Mouse (Mus musculus) midbrain, embryonic 11.5 days (tissue): ENCODE measurements around the gene Tigd2. TPM values are rescaled to one million over a fixed set of nuclear protein-coding genes. Genes with fewer than 3 reads are reported as not detected.

Experiments used
- ATAC-seq: fragments of 200-750 bp; cut with Nextera tagmentation; 2 replicates; pipeline ENCODE4 v1.8.0; 2017; ENCODE audit warnings: moderate TSS enrichment, moderate library complexity; ENCODE audit not compliant: low FRiP score
- DNase-seq: peaks from one replicate; pipeline ENCODE4 v3.0.0; 2015; ENCODE audit warnings: low spot score; ENCODE audit errors: missing footprints
- H3K27ac ChIP-seq: fragments of 300-500 bp; sonication (generic); 2 replicates; pipeline ENCODE4 v1.5.1; 2014; ENCODE audit warnings: low read depth, low read length
- H3K27me3 ChIP-seq: fragments of 300-500 bp; sonication (generic); 2 replicates; pipeline ENCODE4 v1.6.1; 2014; ENCODE audit warnings: mild to moderate bottlenecking, low read length, moderate library complexity, mixed read lengths; ENCODE audit not compliant: control insufficient read depth, insufficient read depth
- H3K36me3 ChIP-seq: fragments of 300-500 bp; sonication (generic); 2 replicates; pipeline ENCODE4 v1.6.1; 2014; ENCODE audit warnings: mild to moderate bottlenecking, low read length, moderate library complexity, mixed read lengths; ENCODE audit not compliant: control insufficient read depth, insufficient read depth
- H3K4me1 ChIP-seq: fragments of 300-500 bp; sonication (generic); 2 replicates; pipeline ENCODE4 v1.6.1; 2014; ENCODE audit warnings: low read length; ENCODE audit not compliant: control insufficient read depth, insufficient read depth
- H3K4me2 ChIP-seq: fragments of 300-500 bp; sonication (generic); 2 replicates; pipeline ENCODE4 v1.6.1; 2014; ENCODE audit warnings: mild to moderate bottlenecking, moderate library complexity
- H3K4me3 ChIP-seq: fragments of 300-500 bp; sonication (generic); 2 replicates; pipeline ENCODE4 v1.5.1; 2014; ENCODE audit warnings: low read depth, low read length
- H3K9ac ChIP-seq: fragments of 300-500 bp; sonication (generic); 2 replicates; pipeline ENCODE4 v1.6.1; 2014; ENCODE audit warnings: low read length
- H3K9me3 ChIP-seq: fragments of 300-500 bp; sonication (generic); 2 replicates; pipeline ENCODE4 v1.6.1; 2016; ENCODE audit warnings: low read length; ENCODE audit not compliant: control insufficient read depth
- WGBS: fragments of 180-500 bp; shearing (Covaris S2); extraction: QIAGEN DNeasy Blood & Tissue Kit; methylation state at CpG from one replicate; pipeline ENCODE4 v1.1.7; 2014; 5-methylcytosine and 5-hydroxymethylcytosine counted together
- polyA plus RNA-seq: library from polyadenylated mRNA; unstranded; fragments of >200 nt; fragmentation: Nextera tagmentation; extraction: Ambion mirVana; gene quantifications from 2 replicates; pipeline ENCODE4 v1.2.1, GENCODE M21; 2014

Gene Tigd2
- polyA plus RNA-seq, 1 experiment from 2014 or later, result 11.9 TPM

- no peaks in the 10 kb centered on the region for H3K36me3 ChIP-seq
- H3K4me2 ChIP-seq, result no peak overlapping the region
- no peak overlapping the region for H3K9ac ChIP-seq
- H3K27ac ChIP-seq, result no peak overlapping the region
- H3K4me1 ChIP-seq, result no peaks in the 10 kb centered on the region
- no peak overlapping the region for H3K4me3 ChIP-seq
- no peaks in the 10 kb centered on the region for H3K9me3 ChIP-seq
- no peaks in the 10 kb centered on the region for H3K27me3 ChIP-seq
- ATAC-seq (no peak), DNase-seq (no peak)
Measured at GRCm38 (mm10) chr6:59233191-59233590, 24.5 kb downstream of the Tigd2 start.

GRCm38 (mm10) chr6:59233651-59234050 is 25.0 kb downstream of the Tigd2 start:
- Histone ChIP-seq H3K4me3 (no peak overlapping the region), H3K27me3 (no peaks in the 10 kb centered on the region), H3K9ac (no peak overlapping the region), H3K27ac (no peak overlapping the region), H3K4me2 (no peak overlapping the region), H3K4me1 (no peaks in the 10 kb centered on the region), H3K9me3 (no peaks in the 10 kb centered on the region), H3K36me3 (no peaks in the 10 kb centered on the region)
- no peak for DNase-seq
- ATAC-seq, result no peak

- WGBS, result 37% methylated on average over 2 of the region's 2 CpGs
- Histone ChIP-seq H3K27ac (no peak overlapping the region), H3K27me3 (no peaks in the 10 kb centered on the region), H3K9ac (no peak overlapping the region), H3K9me3 (no peaks in the 10 kb centered on the region), H3K36me3 (no peaks in the 10 kb centered on the region), H3K4me3 (no peak overlapping the region), H3K4me1 (no peaks in the 10 kb centered on the region), H3K4me2 (no peak overlapping the region)
- DNase-seq (peak; percentile 89), ATAC-seq (no peak)
Measured at GRCm38 (mm10) chr6:59249675-59250074, 41.0 kb downstream of the Tigd2 start.

DNA sequence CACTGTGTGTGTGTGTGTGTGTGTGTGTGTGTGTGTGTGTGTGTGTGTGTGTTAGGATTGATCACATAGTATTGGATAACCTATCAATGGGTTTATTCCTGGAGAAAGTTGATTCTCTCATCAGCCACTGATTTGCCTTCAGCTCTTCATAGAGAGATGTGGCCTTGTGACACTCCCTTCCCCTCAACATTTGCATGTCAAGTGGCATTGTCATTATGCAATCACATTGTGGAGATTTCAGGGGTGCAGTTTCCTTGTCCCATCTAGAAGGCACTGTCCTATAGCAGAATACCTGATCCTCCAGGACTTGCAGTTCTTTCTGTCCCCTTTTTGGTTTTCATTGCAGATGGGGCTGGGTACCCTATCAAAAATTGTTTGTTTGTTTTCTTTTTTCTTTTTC is 41.9 kb downstream of the Tigd2 start:
- no peak for DNase-seq

GRCm38 (mm10) chr6:59255909-59256308 is 47.2 kb downstream of the Tigd2 start:
- no peak for ATAC-seq

More for the DNA sequence above, 41.9 kb downstream of the Tigd2 start:
- Histone ChIP-seq H3K36me3 (no peaks in the 10 kb centered on the region), H3K4me1 (no peaks in the 10 kb centered on the region), H3K27me3 (no peaks in the 10 kb centered on the region), H3K9ac (no peak overlapping the region), H3K9me3 (no peaks in the 10 kb centered on the region), H3K4me3 (no peak overlapping the region), H3K4me2 (no peak overlapping the region), H3K27ac (no peak overlapping the region)
- ATAC-seq, result no peak

More at GRCm38 (mm10) chr6:59255909-59256308, 47.2 kb downstream of the Tigd2 start:
- no peaks in the 10 kb centered on the region for H3K36me3 ChIP-seq
- no peak overlapping the region for H3K27ac ChIP-seq
- H3K4me2 ChIP-seq, result no peak overlapping the region
- H3K4me3 ChIP-seq, result no peak overlapping the region
- no peak for DNase-seq
- no peaks in the 10 kb centered on the region for H3K9me3 ChIP-seq
- H3K4me1 ChIP-seq, result no peaks in the 10 kb centered on the region
- WGBS, result 94% methylated on average over 1 of the region's 1 CpGs
- no peak overlapping the region for H3K9ac ChIP-seq
- H3K27me3 ChIP-seq, result no peaks in the 10 kb centered on the region

Other genes with a start within 250 kb of the Tigd2 start
- 3.6 and 3.8 TPM in 2 replicates for gene Fam13a, start 184.3 kb upstream of the Tigd2 start, polyA plus RNA-seq
- gene Gprin3, start 217.4 kb downstream of the Tigd2 start, polyA plus RNA-seq, result 0.18 and 0.26 TPM in 2 replicates